Mouse (Mus musculus): ENCODE data around the gene Ust. TPM values are rescaled to one million over a fixed set of nuclear protein-coding genes. Genes with fewer than 3 reads are reported as not detected.

The Ust gene
- total RNA-seq, 4 experiments from 2014 or later: 18.3 to 21.4 (median 19.8) TPM

DNA sequence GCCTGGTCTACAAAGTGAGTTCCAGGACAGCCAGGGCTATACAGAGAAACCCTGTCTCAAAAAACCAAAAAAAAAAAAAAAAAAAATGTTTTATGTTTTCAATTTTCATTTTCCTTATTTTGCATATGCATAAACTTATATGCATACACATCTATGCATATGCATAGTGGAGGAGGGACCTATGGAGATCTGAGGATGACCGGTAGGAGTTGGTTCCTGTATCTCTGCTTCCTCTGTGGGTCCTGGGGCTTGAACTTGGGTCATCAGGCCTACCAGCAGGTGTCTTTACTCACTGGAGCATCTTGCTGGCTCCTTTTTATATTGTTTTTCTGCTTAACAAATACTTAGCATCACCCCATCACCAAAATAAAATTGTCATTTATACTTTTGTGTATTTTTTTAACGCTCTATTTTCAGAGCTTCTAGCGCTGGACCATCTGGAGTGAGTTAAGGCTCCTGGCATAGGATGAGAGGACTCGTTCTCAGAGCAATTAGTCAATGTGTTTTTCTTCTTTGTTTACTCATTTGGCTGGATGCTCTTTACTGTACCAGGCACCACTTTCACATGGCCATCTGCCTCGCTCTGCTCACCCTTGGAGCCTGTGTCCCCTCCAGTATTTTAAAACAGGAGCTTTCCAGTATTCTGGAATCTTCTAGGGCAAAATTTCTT, 290.8 kb downstream of the Ust start:
- DNase-seq (ENCODE audit: low spot score in 2 of 2): peak in 1 of 2 experiments; percentile 52

GRCm38 (mm10) chr10:8226650-8227049, 292.0 kb downstream of the Ust start:
- DNase-seq (ENCODE audit: low spot score in 2 of 2): no peak

DNA sequence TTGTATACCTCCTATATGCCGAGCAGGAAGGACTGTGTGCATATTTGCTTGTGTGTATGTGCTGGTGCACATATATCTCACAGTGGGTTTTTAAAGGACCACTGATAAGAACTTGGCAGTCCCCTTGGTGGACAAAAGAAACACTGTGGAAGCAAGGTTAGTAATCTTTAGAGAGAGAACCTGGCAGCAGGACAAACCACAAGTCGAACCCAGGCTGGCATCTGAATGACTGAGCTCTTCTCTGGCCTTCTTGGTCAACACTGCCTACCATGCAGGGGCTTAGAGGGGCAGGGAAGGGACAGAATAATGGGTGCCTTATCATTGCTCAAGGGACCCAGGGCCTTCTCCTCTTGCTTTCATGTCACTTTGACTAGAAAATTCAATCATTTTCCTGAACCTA, 294.0 kb downstream of the Ust start:
- DNase-seq (ENCODE audit: low spot score in 2 of 2): no peak

DNA sequence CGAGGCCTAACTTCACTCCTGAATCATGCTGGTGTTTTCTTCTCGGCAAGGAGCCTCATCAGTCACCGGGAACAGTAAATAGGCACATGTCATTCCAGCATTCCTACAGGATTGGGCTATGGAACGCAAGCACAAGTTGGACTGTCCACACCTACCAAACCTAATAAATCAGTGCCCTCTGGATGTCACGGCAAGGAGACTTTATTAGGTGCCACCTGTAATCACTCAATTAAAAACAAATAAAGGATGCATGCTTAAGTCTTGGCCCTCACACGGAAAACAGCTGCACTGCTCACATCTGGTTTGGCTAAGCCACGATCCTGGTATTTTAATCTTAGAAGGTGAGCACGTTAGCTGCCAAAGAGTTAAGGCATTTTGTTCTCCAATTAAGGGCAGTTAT, 294.6 kb downstream of the Ust start:
- DNase-seq (ENCODE audit: low spot score in 2 of 2): no peak

GRCm38 (mm10) chr10:8216946-8217345, 301.7 kb downstream of the Ust start:
- no peak for DNase-seq (ENCODE audit: low spot score in 2 of 2)

DNA sequence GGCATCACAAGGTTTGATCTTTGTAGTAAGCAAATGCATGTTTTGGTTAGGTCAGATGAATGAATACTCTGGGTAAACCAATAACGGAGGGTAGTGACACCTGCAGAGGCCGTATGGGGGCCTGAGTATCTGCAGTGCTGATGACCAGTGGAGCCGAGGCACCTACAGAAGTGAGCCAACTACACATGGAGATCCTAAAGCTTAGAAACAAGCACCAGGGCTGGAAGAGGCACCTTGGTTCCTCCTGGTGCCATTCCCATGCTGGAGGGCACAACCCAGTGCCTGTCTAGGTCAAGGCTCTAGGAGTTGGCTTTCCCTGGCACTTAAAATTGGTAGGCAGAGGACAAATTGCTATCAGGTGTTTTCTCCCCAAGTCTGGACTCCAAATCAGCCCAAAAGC, 303.4 kb downstream of the Ust start:
- no peak for DNase-seq (ENCODE audit: low spot score in 2 of 2)

- no peak for DNase-seq (ENCODE audit: low spot score in 2 of 2)
Measured at GRCm38 (mm10) chr10:8213906-8214421, 304.7 kb downstream of the Ust start.

DNA sequence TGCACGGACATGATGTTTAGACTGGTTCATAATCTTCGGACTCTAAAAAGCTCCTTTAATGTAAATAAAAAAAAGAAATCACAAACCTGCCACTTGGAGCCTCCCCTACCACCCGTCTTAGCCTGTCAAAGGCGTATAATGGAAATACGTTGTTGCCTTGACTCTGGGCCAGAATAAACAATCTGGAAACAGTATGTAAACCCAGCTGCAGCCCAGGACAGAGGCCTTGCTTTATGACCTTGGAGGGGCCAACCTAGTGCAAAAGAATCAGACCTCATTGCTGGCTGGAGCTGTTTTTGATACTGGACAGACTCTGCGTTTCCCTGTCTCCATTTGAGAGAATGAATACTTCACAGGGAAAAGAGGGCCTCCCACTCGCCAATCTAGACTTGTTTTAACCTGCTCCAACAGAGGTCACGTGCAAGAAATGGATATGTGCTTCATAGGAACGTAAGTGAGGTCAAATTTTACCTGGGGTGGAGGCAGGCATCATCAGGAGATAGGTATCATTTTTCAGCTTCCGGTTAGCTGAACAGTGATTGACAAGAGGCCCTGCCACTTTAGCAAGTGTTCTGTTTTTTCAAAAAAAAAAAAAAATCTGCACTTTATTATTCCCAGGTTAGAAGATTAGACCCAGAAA, 305.2 kb downstream of the Ust start:
- no peak for DNase-seq (ENCODE audit: low spot score in 2 of 2)

- no peak for DNase-seq (ENCODE audit: low spot score in 2 of 2)
Measured at GRCm38 (mm10) chr10:8212611-8213226, 305.9 kb downstream of the Ust start.

GRCm38 (mm10) chr10:8211694-8212093, 306.9 kb downstream of the Ust start:
- no peak for DNase-seq (ENCODE audit: low spot score in 2 of 2)

DNA sequence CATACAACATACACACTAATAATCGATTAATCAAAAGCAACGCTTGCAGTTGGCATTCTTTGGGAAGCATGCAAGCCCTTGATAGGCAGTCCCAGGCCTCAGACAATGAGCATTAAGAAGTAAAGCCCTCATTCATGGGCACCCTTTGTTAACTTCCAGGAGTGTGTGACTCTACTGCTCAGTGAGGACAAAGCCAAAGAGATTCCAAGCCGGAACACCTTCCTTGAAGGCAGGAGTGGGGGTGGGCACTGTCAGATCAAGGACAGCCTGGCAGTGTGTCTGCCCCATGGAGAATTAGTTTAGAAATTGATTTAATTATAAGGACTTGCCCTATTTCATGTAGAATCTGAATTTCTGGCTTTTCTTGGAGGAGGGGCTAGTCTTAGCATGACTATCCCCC, 308.3 kb downstream of the Ust start:
- DNase-seq (ENCODE audit: low spot score in 2 of 2): no peak

DNA sequence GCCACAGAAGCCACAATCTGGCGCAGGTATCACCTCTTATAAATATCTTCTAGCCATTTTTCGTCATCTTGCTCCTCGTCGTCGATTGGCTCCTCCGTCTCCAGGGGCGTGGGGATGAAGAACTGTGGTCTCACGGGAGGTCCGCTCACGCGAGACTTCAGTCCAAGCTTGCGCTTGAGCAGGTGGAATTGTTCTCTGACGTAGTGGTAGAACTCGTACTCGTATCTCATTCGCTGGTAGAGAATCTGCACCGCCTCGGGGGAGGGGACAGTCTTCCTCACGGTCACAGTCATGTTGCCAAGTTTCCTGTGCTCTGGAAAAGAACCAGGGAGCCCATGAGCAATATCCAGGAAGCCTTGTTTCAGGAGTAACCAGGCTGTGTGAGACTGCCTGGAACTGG, 311.3 kb downstream of the Ust start:
- no peak for DNase-seq (ENCODE audit: low spot score in 2 of 2)

- DNase-seq (ENCODE audit: low spot score in 2 of 2): no peak
Measured at GRCm38 (mm10) chr10:8203681-8204080, 314.9 kb downstream of the Ust start.

GRCm38 (mm10) chr10:8199816-8200215, 318.8 kb downstream of the Ust start:
- no peak for DNase-seq (ENCODE audit: low spot score in 2 of 2)

DNA sequence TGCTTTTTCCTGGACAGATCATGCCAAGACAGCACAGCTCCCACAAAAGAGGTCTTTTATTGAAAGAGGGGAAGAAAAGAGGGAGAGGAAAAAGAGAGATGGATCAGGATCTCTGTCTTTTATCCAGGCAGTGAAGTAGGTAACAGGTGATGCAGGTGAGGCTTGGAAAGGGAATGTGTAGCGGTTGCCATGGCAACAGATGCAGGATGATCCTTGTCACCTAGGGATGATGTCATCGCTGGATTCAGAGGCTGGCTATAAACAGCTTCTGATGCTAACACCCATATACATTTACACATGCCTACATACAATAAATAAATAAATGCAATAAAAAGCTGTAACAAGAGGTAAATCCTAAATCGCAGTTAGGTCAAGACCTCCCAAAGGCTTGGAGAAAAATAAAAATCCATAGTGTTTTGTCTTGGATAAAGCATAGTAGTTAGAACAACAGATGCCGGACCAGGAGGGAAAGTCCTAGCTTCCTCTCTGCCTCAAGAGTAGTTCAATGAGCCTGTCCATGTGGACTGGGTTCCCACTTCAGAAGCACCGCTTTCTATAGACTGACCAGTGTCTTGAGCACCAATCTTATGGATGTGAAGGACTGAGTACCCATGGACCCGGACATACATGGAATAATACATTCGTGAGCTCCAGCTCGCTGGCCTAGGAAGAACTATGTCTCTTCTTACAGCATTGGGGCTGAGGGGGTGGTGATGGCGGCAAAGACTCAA, 319.4 kb downstream of the Ust start:
- no peak for DNase-seq (ENCODE audit: low spot score in 2 of 2)

GRCm38 (mm10) chr10:8197661-8198060, 321.0 kb downstream of the Ust start:
- no peak for DNase-seq (ENCODE audit: low spot score in 2 of 2)

DNA sequence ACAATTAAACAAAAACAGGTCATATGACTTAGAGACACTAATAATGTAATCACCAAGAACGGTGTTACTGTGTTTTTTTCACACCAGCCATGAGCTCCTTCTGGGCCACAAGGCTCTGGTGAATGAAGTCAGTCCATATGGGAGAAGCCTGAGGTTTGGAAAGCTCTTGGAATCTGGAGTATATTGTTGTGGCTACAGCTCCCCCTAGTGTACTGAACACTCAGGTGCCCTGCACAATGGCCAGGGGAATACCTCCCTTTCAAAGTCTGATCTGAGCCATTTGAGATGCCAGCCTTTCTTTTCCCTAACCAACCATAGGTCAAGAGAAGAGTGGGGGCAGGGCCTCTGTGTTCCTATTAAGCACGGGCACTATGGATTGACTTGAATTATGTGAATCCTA, 322.3 kb downstream of the Ust start:
- DNase-seq (ENCODE audit: low spot score in 2 of 2): peak; percentile 45 to 46

GRCm38 (mm10) chr10:8195730-8196129, 322.9 kb downstream of the Ust start:
- DNase-seq (ENCODE audit: low spot score in 2 of 2): no peak

- DNase-seq (ENCODE audit: low spot score in 2 of 2): no peak
Measured at GRCm38 (mm10) chr10:8189331-8189981, 329.2 kb downstream of the Ust start.

DNA sequence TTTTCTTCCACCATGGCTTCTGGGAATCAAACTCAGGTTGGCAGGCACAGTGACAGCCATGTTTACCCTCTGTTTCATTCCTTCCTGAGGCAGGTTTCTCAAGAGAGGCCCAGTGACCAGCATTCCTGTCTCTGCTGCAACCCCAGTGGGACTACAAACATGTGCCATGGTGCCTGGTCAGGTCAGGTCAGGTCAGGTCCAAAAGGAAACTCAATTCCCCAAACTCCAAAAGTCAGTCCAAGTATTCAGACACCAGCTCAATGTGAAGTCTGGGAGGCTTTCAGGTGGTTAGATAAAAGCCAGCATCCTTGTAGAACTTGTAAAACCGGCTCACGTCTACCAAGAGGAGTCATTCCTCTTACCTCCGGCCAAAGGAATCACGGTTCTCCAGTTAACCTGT, 333.0 kb downstream of the Ust start:
- no peak for DNase-seq (ENCODE audit: low spot score in 2 of 2)

DNA sequence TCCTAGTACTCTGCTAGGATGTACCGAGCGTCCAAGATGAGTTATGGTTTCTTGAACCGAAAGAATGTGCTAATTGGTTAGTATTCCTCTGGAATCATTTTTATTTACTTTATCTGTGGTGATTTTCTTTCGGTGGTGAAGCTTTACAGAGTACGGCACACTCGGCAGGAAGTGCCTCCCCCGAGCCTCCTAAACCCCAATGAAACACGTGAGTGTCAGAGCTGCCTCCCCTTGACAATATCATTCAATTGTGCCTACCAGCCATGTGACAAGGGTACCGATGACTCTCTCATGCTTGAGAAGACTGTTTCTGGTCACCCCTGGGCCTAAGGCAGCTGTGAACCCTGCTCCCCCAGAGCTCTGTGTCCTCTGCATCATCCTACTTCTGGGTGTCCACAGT, 333.9 kb downstream of the Ust start:
- no peak for DNase-seq (ENCODE audit: low spot score in 2 of 2)

Data from left cerebral cortex, adult 8-10 months (tissue).